ENCODE assay signal across 12 mouse cellular contexts in genomic region chrX:76181446-76182148, GRCm38 (mm10).
A peak's percentile ranks its signal among the peaks of the same experiment; 100 is the strongest.
DNase-seq lines count a peak whose midpoint lies in the region; ATAC-seq lines count a peak whose summit lies in the region.
"Had no signal": no experiment of that assay in that cellular context is flagged by ENCODE, and none has a peak within 500 bp of the region (broad histone marks: within the 10 kb centered on the region; RNA-seq: fewer than 3 reads in every experiment).

No protein-coding gene starts in this region.

- WGBS in embryonic facial prominence, embryonic 15.5 days = 73% methylated on average over 4 of the region's 4 CpGs
- 86% methylated on average over 4 of the region's 4 CpGs for WGBS in hindbrain, embryonic 10.5 days

- no peak overlapping the region for H3K4me3 ChIP-seq in embryonic facial prominence, embryonic 15.5 days (replicated peaks)
- no peak overlapping the region for H3K4me3 ChIP-seq in hindbrain, embryonic 10.5 days
- H3K4me3 ChIP-seq: heart, embryonic 15.5 days; midbrain, embryonic 12.5 days; neural tube, embryonic 15.5 days had no signal

- intact Hi-C loops in left cerebral cortex, postnatal 4 days (cut with DNase I) = no loop called here

- DNase-seq in cerebellum, adult 9-10 months = peak; percentile 12
- no peak for DNase-seq in cerebellum, adult 8-10 months
- peak; percentile 30 for DNase-seq in layer of hippocampus, adult 9-10 months (ENCODE audit: low spot score)
- peak; percentile 3 for DNase-seq in left cerebral cortex, postnatal 4 days
- DNase-seq in hindbrain, embryonic 10.5 days (ENCODE audit: low spot score) = no peak
- no peak for DNase-seq in lung, adult 18-20 months
- DNase-seq: lung, adult 2 months had no signal

- H3K9me3 ChIP-seq in embryonic facial prominence, embryonic 15.5 days (replicated peaks) = no peaks in the 10 kb centered on the region
- H3K9me3 ChIP-seq in hindbrain, embryonic 10.5 days = no peaks in the 10 kb centered on the region
- H3K9me3 ChIP-seq: heart, embryonic 15.5 days; midbrain, embryonic 12.5 days; neural tube, embryonic 15.5 days had no signal

- no peaks in the 10 kb centered on the region for H3K27me3 ChIP-seq in embryonic facial prominence, embryonic 15.5 days
- no peaks in the 10 kb centered on the region for H3K27me3 ChIP-seq in hindbrain, embryonic 10.5 days (ENCODE audit: insufficient read depth, poor library complexity, severe bottlenecking)
- H3K27me3 ChIP-seq: heart, embryonic 15.5 days; midbrain, embryonic 12.5 days; neural tube, embryonic 15.5 days had no signal

- H3K4me1 ChIP-seq in embryonic facial prominence, embryonic 15.5 days = no peaks in the 10 kb centered on the region
- no peaks in the 10 kb centered on the region for H3K4me1 ChIP-seq in hindbrain, embryonic 10.5 days (replicated peaks)
- H3K4me1 ChIP-seq: heart, embryonic 15.5 days; midbrain, embryonic 12.5 days; neural tube, embryonic 15.5 days had no signal

- H3K36me3 ChIP-seq in embryonic facial prominence, embryonic 15.5 days = no peaks in the 10 kb centered on the region
- no peaks in the 10 kb centered on the region for H3K36me3 ChIP-seq in hindbrain, embryonic 10.5 days
- H3K36me3 ChIP-seq: heart, embryonic 15.5 days; midbrain, embryonic 12.5 days; neural tube, embryonic 15.5 days had no signal

- H3K27ac ChIP-seq in embryonic facial prominence, embryonic 15.5 days (replicated peaks) = no peak overlapping the region
- no peak overlapping the region for H3K27ac ChIP-seq in hindbrain, embryonic 10.5 days
- H3K27ac ChIP-seq: heart, embryonic 15.5 days; midbrain, embryonic 12.5 days; neural tube, embryonic 15.5 days had no signal

- no peak overlapping the region for H3K9ac ChIP-seq in embryonic facial prominence, embryonic 15.5 days
- H3K9ac ChIP-seq: heart, embryonic 15.5 days; midbrain, embryonic 12.5 days; neural tube, embryonic 15.5 days had no signal

- ATAC-seq in embryonic facial prominence, embryonic 15.5 days (ENCODE audit: insufficient number of reproducible peaks, low FRiP score, low TSS enrichment, low read depth) = 0 out of 2 replicates have a peak, but pooled peaks have one; percentile 34
- no peak for ATAC-seq in megakaryocyte, adult 5-6 weeks (ENCODE audit: poor library complexity, severe bottlenecking)

- no peak overlapping the region for H3K4me2 ChIP-seq in embryonic facial prominence, embryonic 15.5 days (replicated peaks)
- H3K4me2 ChIP-seq: heart, embryonic 15.5 days; midbrain, embryonic 12.5 days; neural tube, embryonic 15.5 days had no signal

Comparison
In these comparisons a context has a peak if more than half of its experiments do, and no peak if none do; other contexts are left out.
1. DNase-seq: peak in cerebellum, adult 9-10 months (single experiment), layer of hippocampus, adult 9-10 months (single experiment) and left cerebral cortex, postnatal 4 days (single experiment); none in cerebellum, adult 8-10 months (single experiment), hindbrain, embryonic 10.5 days (single experiment) and lung, adult 18-20 months (0 of 2).